Mouse (Mus musculus): Measurements from ENCODE around the gene Eml3. TPM values are rescaled to one million over a fixed set of nuclear protein-coding genes. Genes with fewer than 3 reads are reported as not detected.
"Not testable (repeated sequence)": the region's sequence is repeated elsewhere in the genome, so short reads cannot be mapped to it uniquely, and the experiment has no call there.

The Eml3 gene
- polyA plus RNA-seq, 1 experiment from 2014 or later, result 9.1 TPM

DNA sequence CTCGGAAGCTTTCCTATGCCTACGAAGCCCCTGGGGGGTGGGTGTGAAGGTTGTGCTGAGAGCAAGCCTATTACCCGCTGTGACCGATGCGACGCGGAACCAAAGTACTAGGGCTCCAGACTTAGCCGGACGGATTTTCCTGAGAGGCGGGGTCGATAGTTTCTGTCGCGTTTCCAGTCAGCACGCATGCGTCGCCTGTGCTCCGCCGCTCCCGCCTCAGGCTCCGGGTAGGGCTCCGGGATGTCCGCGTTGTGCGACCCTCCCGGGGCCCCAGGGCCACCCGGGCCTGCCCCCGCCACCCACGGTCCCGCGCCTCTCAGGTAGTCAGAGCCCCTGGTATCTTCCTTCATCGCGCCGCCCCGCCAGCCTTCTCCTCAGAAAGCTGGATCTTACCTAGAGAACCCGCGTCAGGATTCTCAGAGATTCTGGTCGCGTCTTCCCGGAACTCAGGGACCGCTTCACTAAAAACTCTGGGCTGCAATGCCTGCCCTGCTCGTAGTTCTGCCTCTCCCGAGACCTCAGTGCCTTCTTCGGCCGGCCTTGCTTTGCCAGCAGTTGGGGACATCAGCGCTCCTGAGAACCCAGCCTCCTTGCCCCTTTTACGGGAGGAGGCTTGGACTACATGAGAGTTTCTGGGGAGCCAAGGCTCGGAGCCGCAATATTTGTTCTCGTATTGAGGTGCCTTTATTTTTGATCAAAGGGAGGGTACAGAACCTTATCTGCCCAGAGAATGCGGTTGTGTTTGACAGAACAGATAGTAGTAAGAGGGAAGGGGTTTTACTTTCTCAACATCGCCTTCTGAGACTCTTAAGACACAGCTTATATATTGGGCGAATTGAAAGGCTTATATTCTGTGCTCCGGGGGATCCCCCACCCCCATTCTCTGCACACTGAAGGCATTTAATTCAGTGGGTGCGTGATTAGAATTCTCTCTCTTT lies 36.3 kb upstream of the Eml3 start, which contains the start of gene Ints5:
Ints5 (plus strand) TSS at position 177 of the 938 bp plus-strand sequence.
- peak within 1 kb of the TSS; percentile 90 for H3K4me2 ChIP-seq (ENCODE audit: low read length)
- H3K4me3 ChIP-seq (ENCODE audit: low read depth, low read length), result peak within 1 kb of the TSS; percentile 88
- WGBS, result 3% methylated on average over 53 of the region's 54 CpGs
- peak; percentile 49 for ATAC-seq
- no peaks in the 10 kb centered on the region for H3K27me3 ChIP-seq (ENCODE audit: control insufficient read depth, insufficient read depth, low read depth, low read length)
- H3K27ac ChIP-seq (ENCODE audit: low read length), result peak within 1 kb of the TSS; percentile 89
- peaks cover 26% of the 10 kb centered on the region for H3K4me1 ChIP-seq (ENCODE audit: control insufficient read depth, insufficient read depth, low read length)
- H3K9ac ChIP-seq (ENCODE audit: low read depth, low read length), result peak within 1 kb of the TSS; percentile 95
- H3K9me3 ChIP-seq (replicated peaks; ENCODE audit: control insufficient read depth, low read length, poor library complexity, severe bottlenecking), result no peaks in the 10 kb centered on the region
- peaks cover 6% of the 10 kb centered on the region; the same call in 1 of the 2 replicates for H3K36me3 ChIP-seq (ENCODE audit: control insufficient read depth, insufficient read depth, low read length)

GRCm38 (mm10) chr19:8895397-8895960 lies 33.9 kb upstream of the Eml3 start:
- no peak overlapping the region for H3K4me3 ChIP-seq (ENCODE audit: low read depth, low read length)
- peaks cover 6% of the 10 kb centered on the region; the same call in 1 of the 2 replicates for H3K36me3 ChIP-seq (ENCODE audit: control insufficient read depth, insufficient read depth, low read length)
- H3K27me3 ChIP-seq (ENCODE audit: control insufficient read depth, insufficient read depth, low read depth, low read length), result no peaks in the 10 kb centered on the region
- H3K27ac ChIP-seq (ENCODE audit: low read length), result no peak overlapping the region
- no peaks in the 10 kb centered on the region for H3K9me3 ChIP-seq (replicated peaks; ENCODE audit: control insufficient read depth, low read length, poor library complexity, severe bottlenecking)
- no peak overlapping the region for H3K9ac ChIP-seq (ENCODE audit: low read depth, low read length)
- no peak for ATAC-seq
- no peak overlapping the region for H3K4me2 ChIP-seq (ENCODE audit: low read length)
- peaks cover 27% of the 10 kb centered on the region for H3K4me1 ChIP-seq (ENCODE audit: control insufficient read depth, insufficient read depth, low read length)
- WGBS, result 91% methylated on average over 9 of the region's 9 CpGs

GRCm38 (mm10) chr19:8896231-8896630 lies 33.1 kb upstream of the Eml3 start:
- not testable (repeated sequence) for H3K4me3 ChIP-seq (ENCODE audit: low read depth, low read length); ATAC-seq; H3K4me2 ChIP-seq (ENCODE audit: low read length); H3K36me3 ChIP-seq (ENCODE audit: control insufficient read depth, insufficient read depth, low read length); H3K9me3 ChIP-seq (replicated peaks; ENCODE audit: control insufficient read depth, low read length, poor library complexity, severe bottlenecking); H3K9ac ChIP-seq (ENCODE audit: low read depth, low read length); H3K27ac ChIP-seq (ENCODE audit: low read length); H3K27me3 ChIP-seq (ENCODE audit: control insufficient read depth, insufficient read depth, low read depth, low read length)
- peaks cover 27% of the 10 kb centered on the region for H3K4me1 ChIP-seq (ENCODE audit: control insufficient read depth, insufficient read depth, low read length)
- 83% methylated on average over 5 of the region's 5 CpGs for WGBS

- Histone ChIP-seq H3K4me1 (ENCODE audit: control insufficient read depth, insufficient read depth, low read length) (peaks cover 27% of the 10 kb centered on the region), H3K4me2 (ENCODE audit: low read length) (peak overlapping the region; percentile 84), H3K9ac (ENCODE audit: low read depth, low read length) (peak overlapping the region; percentile 57), H3K27ac (ENCODE audit: low read length) (peak overlapping the region; percentile 75), H3K4me3 (ENCODE audit: low read depth, low read length) (peak overlapping the region; percentile 71)
- H3K36me3 ChIP-seq (ENCODE audit: control insufficient read depth, insufficient read depth, low read length); H3K27me3 ChIP-seq (ENCODE audit: control insufficient read depth, insufficient read depth, low read depth, low read length); H3K9me3 ChIP-seq (replicated peaks; ENCODE audit: control insufficient read depth, low read length, poor library complexity, severe bottlenecking): not testable (repeated sequence)
- ATAC-seq, result peak; percentile 60
- 21% methylated on average over 21 of the region's 21 CpGs for whole genome bisulfite sequencing
Measured at GRCm38 (mm10) chr19:8897211-8897864, 32.0 kb upstream of the Eml3 start.

DNA sequence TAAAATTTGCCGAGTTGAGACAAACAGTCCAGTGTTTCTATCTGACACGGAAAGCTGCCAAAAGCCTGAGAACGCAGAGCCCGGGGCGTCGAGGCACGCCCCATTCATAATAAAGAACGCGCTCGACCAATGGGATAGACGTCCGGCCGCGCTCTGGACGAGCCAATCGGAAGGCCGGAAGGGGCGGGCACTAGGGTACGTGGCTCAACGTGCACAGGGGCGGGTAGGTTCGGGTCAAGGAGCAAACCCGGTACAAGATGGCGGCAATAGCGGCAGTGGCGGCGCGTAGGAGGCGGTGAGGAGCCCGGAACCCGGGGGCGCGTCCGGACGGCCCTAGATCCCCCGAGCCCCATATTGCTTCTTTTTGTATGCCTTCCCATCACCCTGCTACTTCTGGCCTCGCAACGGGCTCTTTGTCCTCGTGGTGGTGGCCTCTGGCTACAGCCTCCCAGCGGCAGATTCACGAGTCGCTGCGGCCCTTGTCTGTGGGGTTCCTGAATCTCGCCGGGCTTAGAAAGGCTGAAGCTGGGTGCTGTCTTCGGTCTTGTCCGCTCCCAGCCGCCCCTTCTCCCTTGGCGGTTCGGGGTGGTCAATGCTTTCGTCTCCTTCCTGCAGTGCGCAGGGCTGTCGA lies 31.4 kb upstream of the Eml3 start, which contains the start of gene Ganab:
Ganab (plus strand) TSS at position 207 of the 631 bp plus-strand sequence.
- Histone ChIP-seq H3K27me3 (ENCODE audit: control insufficient read depth, insufficient read depth, low read depth, low read length) (no peaks in the 10 kb centered on the region), H3K9me3 (replicated peaks; ENCODE audit: control insufficient read depth, low read length, poor library complexity, severe bottlenecking) (no peaks in the 10 kb centered on the region), H3K36me3 (ENCODE audit: control insufficient read depth, insufficient read depth, low read length) (peaks cover 10% of the 10 kb centered on the region), H3K9ac (ENCODE audit: low read depth, low read length) (peak within 1 kb of the TSS; percentile 88), H3K4me3 (ENCODE audit: low read depth, low read length) (peak within 1 kb of the TSS; percentile 71), H3K27ac (ENCODE audit: low read length) (peak within 1 kb of the TSS; percentile 91), H3K4me2 (ENCODE audit: low read length) (peak within 1 kb of the TSS; percentile 84), H3K4me1 (ENCODE audit: control insufficient read depth, insufficient read depth, low read length) (peaks cover 27% of the 10 kb centered on the region)
- WGBS, result 1% methylated on average over 53 of the region's 53 CpGs
- ATAC-seq, result peak; percentile 99

GRCm38 (mm10) chr19:8898576-8898975 lies 30.8 kb upstream of the Eml3 start:
- Histone ChIP-seq H3K9ac (ENCODE audit: low read depth, low read length) (peak overlapping the region; percentile 88), H3K27ac (ENCODE audit: low read length) (peak overlapping the region; percentile 91), H3K36me3 (ENCODE audit: control insufficient read depth, insufficient read depth, low read length) (peaks cover 15% of the 10 kb centered on the region), H3K4me3 (ENCODE audit: low read depth, low read length) (peak overlapping the region; percentile 71), H3K27me3 (ENCODE audit: control insufficient read depth, insufficient read depth, low read depth, low read length) (no peaks in the 10 kb centered on the region), H3K4me2 (ENCODE audit: low read length) (peak overlapping the region; percentile 84), H3K4me1 (ENCODE audit: control insufficient read depth, insufficient read depth, low read length) (peaks cover 23% of the 10 kb centered on the region), H3K9me3 (replicated peaks; ENCODE audit: control insufficient read depth, low read length, poor library complexity, severe bottlenecking) (no peaks in the 10 kb centered on the region)
- ATAC-seq, result no peak
- WGBS, result 14% methylated on average over 13 of the region's 13 CpGs

DNA sequence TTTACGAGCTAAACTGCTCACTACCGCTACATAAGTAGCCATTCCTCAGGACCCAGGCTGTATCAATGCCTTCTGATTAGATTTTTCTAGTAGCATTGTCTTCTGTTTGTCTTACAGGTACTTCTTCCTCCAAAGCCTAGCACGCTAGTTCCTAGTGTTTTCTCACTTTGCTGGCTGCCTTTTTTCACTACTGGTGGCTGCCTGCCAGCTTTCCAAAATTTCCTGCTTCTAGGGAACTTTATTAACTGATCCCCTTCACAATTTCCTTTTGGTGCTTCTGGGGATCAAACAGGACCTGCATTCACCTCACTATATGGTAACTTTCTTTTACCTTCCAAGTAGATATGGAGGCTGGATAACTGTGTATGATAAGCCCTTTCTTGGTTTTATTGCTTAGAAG lies 30.3 kb upstream of the Eml3 start:
- H3K9ac ChIP-seq (ENCODE audit: low read depth, low read length), result peak overlapping the region; percentile 88
- ATAC-seq, result no peak

GRCm38 (mm10) chr19:8903412-8903811 lies 25.9 kb upstream of the Eml3 start:
- no peak overlapping the region for H3K9ac ChIP-seq (ENCODE audit: low read depth, low read length)
- 95% methylated on average over 5 of the region's 5 CpGs for WGBS
- no peak overlapping the region for H3K4me3 ChIP-seq (ENCODE audit: low read depth, low read length)
- H3K27me3 ChIP-seq (ENCODE audit: control insufficient read depth, insufficient read depth, low read depth, low read length), result no peaks in the 10 kb centered on the region
- H3K4me2 ChIP-seq (ENCODE audit: low read length), result no peak overlapping the region
- H3K27ac ChIP-seq (ENCODE audit: low read length), result no peak overlapping the region
- no peak for ATAC-seq
- peaks cover 36% of the 10 kb centered on the region for H3K36me3 ChIP-seq (ENCODE audit: control insufficient read depth, insufficient read depth, low read length)
- H3K4me1 ChIP-seq (ENCODE audit: control insufficient read depth, insufficient read depth, low read length), result peaks cover 9% of the 10 kb centered on the region
- H3K9me3 ChIP-seq (replicated peaks; ENCODE audit: control insufficient read depth, low read length, poor library complexity, severe bottlenecking), result no peaks in the 10 kb centered on the region

More for the DNA sequence above, 30.3 kb upstream of the Eml3 start:
- peak overlapping the region; percentile 84 for H3K4me2 ChIP-seq (ENCODE audit: low read length)
- peak overlapping the region; percentile 71 for H3K4me3 ChIP-seq (ENCODE audit: low read depth, low read length)
- H3K27me3 ChIP-seq (ENCODE audit: control insufficient read depth, insufficient read depth, low read depth, low read length), result no peaks in the 10 kb centered on the region
- H3K27ac ChIP-seq (ENCODE audit: low read length), result no peak overlapping the region
- peaks cover 18% of the 10 kb centered on the region for H3K4me1 ChIP-seq (ENCODE audit: control insufficient read depth, insufficient read depth, low read length)
- H3K36me3 ChIP-seq (ENCODE audit: control insufficient read depth, insufficient read depth, low read length), result peaks cover 15% of the 10 kb centered on the region
- WGBS, result 63% methylated on average over 3 of the region's 3 CpGs
- H3K9me3 ChIP-seq (replicated peaks; ENCODE audit: control insufficient read depth, low read length, poor library complexity, severe bottlenecking), result no peaks in the 10 kb centered on the region
